24 mouse cellular contexts compared by ENCODE assay signal in the genomic region with DNA sequence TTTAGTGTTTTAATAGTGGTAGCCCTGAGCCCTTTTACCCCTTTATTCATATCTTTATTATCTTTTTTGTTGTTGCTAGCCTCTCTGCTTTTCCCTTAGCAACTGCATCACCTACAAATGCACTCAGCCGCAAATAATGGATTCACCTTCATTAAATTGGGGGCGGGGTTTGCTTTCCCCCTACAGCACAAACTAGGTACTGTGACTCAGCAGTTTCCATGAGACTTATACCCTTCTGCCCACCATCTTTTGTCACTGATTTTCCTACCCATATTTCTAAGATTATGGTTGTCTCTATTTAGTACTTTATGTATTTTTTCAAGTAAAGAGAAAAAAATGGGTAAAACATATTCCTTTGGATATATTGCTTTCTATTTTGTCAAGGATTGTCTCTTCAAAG.
"Had no signal": no experiment of that assay in that cellular context is flagged by ENCODE, and none has a peak within 500 bp of the region (broad histone marks: within the 10 kb centered on the region; RNA-seq: fewer than 3 reads in every experiment).

No protein-coding gene starts in this region.

- DNase-seq: kidney, adult 8-10 months; kidney, postnatal 14 days; kidney, postnatal 4 days; left cerebral cortex, postnatal 4 days; lung, adult 18-20 months; midbrain, embryonic 14.5 days; right cerebral cortex, adult 18-20 months; right cerebral cortex, postnatal 14 days; right cerebral cortex, postnatal 4 days; thymus, adult 2 months; thymus, postnatal 14 days; thymus, postnatal 4 days had no signal

- H3K4me3 ChIP-seq: kidney, embryonic 15.5 days; limb, embryonic 12.5 days; limb, embryonic 15.5 days; lung, embryonic 15.5 days; megakaryocyte, embryonic 14.5 days; midbrain, embryonic 10.5 days; neural tube, embryonic 12.5 days; neural tube, embryonic 15.5 days had no signal

- H3K9me3 ChIP-seq: kidney, embryonic 15.5 days; limb, embryonic 12.5 days; limb, embryonic 15.5 days; lung, embryonic 15.5 days; midbrain, embryonic 10.5 days; neural tube, embryonic 12.5 days; neural tube, embryonic 15.5 days had no signal

- H3K4me1 ChIP-seq: limb, embryonic 12.5 days; limb, embryonic 15.5 days; lung, embryonic 15.5 days; neural tube, embryonic 12.5 days; neural tube, embryonic 15.5 days had no signal

- H3K4me2 ChIP-seq: kidney, embryonic 15.5 days; limb, embryonic 12.5 days; limb, embryonic 15.5 days; liver, embryonic 11.5 days; lung, embryonic 15.5 days; neural tube, embryonic 12.5 days; neural tube, embryonic 15.5 days had no signal

- H3K27me3 ChIP-seq: kidney, embryonic 15.5 days; limb, embryonic 12.5 days; limb, embryonic 15.5 days; lung, embryonic 15.5 days; megakaryocyte, embryonic 14.5 days; neural tube, embryonic 12.5 days; neural tube, embryonic 15.5 days had no signal

- H3K36me3 ChIP-seq: kidney, embryonic 15.5 days; limb, embryonic 12.5 days; limb, embryonic 15.5 days; lung, embryonic 15.5 days; midbrain, embryonic 10.5 days; neural tube, embryonic 12.5 days; neural tube, embryonic 15.5 days had no signal

- H3K27ac ChIP-seq: kidney, embryonic 15.5 days; limb, embryonic 12.5 days; limb, embryonic 15.5 days; liver, embryonic 14.5 days; lung, embryonic 15.5 days; macrophage; midbrain, embryonic 10.5 days; neural tube, embryonic 12.5 days; neural tube, embryonic 15.5 days; stomach, postnatal 0 days had no signal

- H3K9ac ChIP-seq: kidney, embryonic 15.5 days; limb, embryonic 12.5 days; limb, embryonic 15.5 days; liver, embryonic 14.5 days; lung, embryonic 15.5 days; neural tube, embryonic 12.5 days; neural tube, embryonic 15.5 days had no signal
